Mouse (Mus musculus) liver, adult 2 months (tissue): ENCODE data around the gene Trip13.

Experiments used
- CTCF ChIP-seq: fragments of 200-500 bp; IDR thresholded peaks from 2 replicates; pipeline ENCODE4 v1.5.1; 2011; ENCODE audit warnings: low read depth, low read length, control low read depth
- POLR2A ChIP-seq: fragments of 200-500 bp; IDR thresholded peaks from 2 replicates; pipeline ENCODE4 v1.6.1; 2011; ENCODE audit warnings: low read length, control low read depth; ENCODE audit not compliant: insufficient read depth; ENCODE audit errors: extremely low read depth

- TF ChIP-seq CTCF (no peak), POLR2A (no peak)
These were observed 585 bp upstream of the Trip13 start for GRCm38 (mm10) chr13:73938177-73938560.
